Comparison of ENCODE assay signal across 10 mouse cellular contexts in the genomic region with DNA sequence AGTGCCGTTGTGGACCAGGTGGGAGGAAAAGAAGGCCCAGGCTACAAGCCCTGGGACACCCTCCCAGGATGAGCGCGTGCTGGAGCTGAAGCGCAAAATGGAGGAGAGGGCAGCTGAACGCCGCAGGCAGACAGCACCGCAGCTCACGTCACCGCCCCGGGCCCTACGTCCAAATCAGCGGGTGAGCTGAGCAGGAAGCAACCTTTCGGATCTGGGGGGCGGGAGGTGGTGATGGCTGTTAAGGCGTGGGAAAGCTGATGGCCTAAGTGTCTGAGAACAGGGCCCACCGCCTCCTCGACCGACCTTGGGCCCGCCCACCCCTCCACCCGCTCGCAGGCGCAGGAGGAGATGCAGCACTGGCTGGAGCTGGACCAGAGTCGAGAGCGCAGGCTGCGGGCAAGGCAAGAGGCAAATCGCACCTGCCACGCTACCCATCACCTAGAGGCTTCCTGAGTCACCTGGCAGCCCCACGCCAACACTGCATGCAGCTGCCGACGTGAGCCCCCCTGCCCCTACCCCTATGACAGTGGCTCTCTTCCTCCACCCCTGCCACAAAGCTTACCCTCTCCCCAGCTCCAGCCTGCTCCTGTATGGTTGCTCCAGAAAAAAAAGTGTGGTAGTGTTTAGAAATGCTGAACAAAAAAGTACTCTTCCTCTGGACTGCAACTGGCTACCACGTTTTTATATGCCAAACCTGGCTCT. TPM values are rescaled to one million over a fixed set of nuclear protein-coding genes. Genes with fewer than 3 reads are reported as not detected.
A peak's percentile ranks its signal among the peaks of the same experiment; 100 is the strongest.
DNase-seq lines count a peak whose midpoint lies in the region; ATAC-seq lines count a peak whose summit lies in the region.
"Had no signal": no experiment of that assay in that cellular context is flagged by ENCODE, and none has a peak within 500 bp of the region (broad histone marks: within the 10 kb centered on the region; RNA-seq: fewer than 3 reads in every experiment).

No protein-coding gene starts in this region.

- no peaks in the 10 kb centered on the region for H3K27me3 ChIP-seq in forebrain, embryonic 13.5 days
- H3K27me3 ChIP-seq in intestine, embryonic 14.5 days (replicated peaks; ENCODE audit: control insufficient read depth, insufficient read depth, low read length) = no peaks in the 10 kb centered on the region
- peaks cover 3% of the 10 kb centered on the region; the same call in 1 of the 2 replicates for H3K27me3 ChIP-seq in liver, embryonic 16.5 days (ENCODE audit: control insufficient read depth, insufficient read depth, low read depth, low read length)
- H3K27me3 ChIP-seq in neural tube, embryonic 13.5 days = no peaks in the 10 kb centered on the region

- H3K4me3 ChIP-seq in brown adipose tissue, adult 24 weeks (ENCODE audit: insufficient read depth, low read depth, low read length) = peak overlapping the region; percentile 45
- peak overlapping the region; percentile 33 for H3K4me3 ChIP-seq in forebrain, embryonic 13.5 days
- peak overlapping the region; percentile 30 for H3K4me3 ChIP-seq in intestine, embryonic 14.5 days (ENCODE audit: low read depth, low read length)
- H3K4me3 ChIP-seq in liver, embryonic 16.5 days (ENCODE audit: low read depth, low read length) = peak overlapping the region; percentile 2
- peak overlapping the region; percentile 32 for H3K4me3 ChIP-seq in neural tube, embryonic 13.5 days

- ATAC-seq in forebrain, embryonic 13.5 days = 0 out of 2 replicates have a peak, but pooled peaks have one; percentile 63
- peak; percentile 56 for ATAC-seq in intestine, embryonic 14.5 days (replicated peaks; ENCODE audit: low FRiP score, low TSS enrichment, low read depth)
- ATAC-seq in liver, embryonic 16.5 days (ENCODE audit: low read depth) = no peak
- ATAC-seq in neural tube, embryonic 13.5 days (ENCODE audit: low read depth) = peak; percentile 76

- H3K4me2 ChIP-seq in forebrain, embryonic 13.5 days = peak overlapping the region; percentile 57
- peak overlapping the region; percentile 65 for H3K4me2 ChIP-seq in intestine, embryonic 14.5 days (ENCODE audit: low read length)
- H3K4me2 ChIP-seq in liver, embryonic 16.5 days (ENCODE audit: low read depth, low read length) = peak overlapping the region; percentile 42
- H3K4me2 ChIP-seq in neural tube, embryonic 13.5 days = peak overlapping the region; percentile 54

- WGBS in forebrain, embryonic 13.5 days = 14% methylated on average over 31 of the region's 31 CpGs
- WGBS in intestine, embryonic 14.5 days = 10% methylated on average over 31 of the region's 31 CpGs
- 27% methylated on average over 31 of the region's 31 CpGs for WGBS in liver, embryonic 16.5 days (ENCODE audit: insufficient replicate concordance)
- 17% methylated on average over 31 of the region's 31 CpGs for WGBS in neural tube, embryonic 13.5 days

- no peaks in the 10 kb centered on the region for H3K9me3 ChIP-seq in forebrain, embryonic 13.5 days (replicated peaks)
- no peaks in the 10 kb centered on the region for H3K9me3 ChIP-seq in intestine, embryonic 14.5 days (ENCODE audit: control insufficient read depth, low read length)
- no peaks in the 10 kb centered on the region for H3K9me3 ChIP-seq in liver, embryonic 16.5 days (replicated peaks; ENCODE audit: control insufficient read depth, low read length)
- H3K9me3 ChIP-seq in neural tube, embryonic 13.5 days = no peaks in the 10 kb centered on the region

- peak overlapping the region; percentile 60 for H3K9ac ChIP-seq in forebrain, embryonic 13.5 days
- H3K9ac ChIP-seq in intestine, embryonic 14.5 days (ENCODE audit: low read length) = peak overlapping the region; percentile 56
- no peak overlapping the region for H3K9ac ChIP-seq in liver, embryonic 16.5 days (ENCODE audit: low read depth, low read length)
- H3K9ac ChIP-seq in neural tube, embryonic 13.5 days = peak overlapping the region; percentile 63

- intact Hi-C loops in gastrocnemius, postnatal 14 days (cut with DNase I; ENCODE audit: low total_unique reads) = no loop called here

- H3K27ac ChIP-seq in brown adipose tissue, adult 24 weeks (replicated peaks; ENCODE audit: low read depth, low read length) = no peak overlapping the region
- H3K27ac ChIP-seq in forebrain, embryonic 13.5 days = no peak overlapping the region
- no peak overlapping the region for H3K27ac ChIP-seq in intestine, embryonic 14.5 days (ENCODE audit: low read depth)
- H3K27ac ChIP-seq in liver, embryonic 16.5 days (ENCODE audit: low read length) = no peak overlapping the region
- H3K27ac ChIP-seq in neural tube, embryonic 13.5 days (replicated peaks) = no peak overlapping the region

- H3K4me1 ChIP-seq in brown adipose tissue, adult 24 weeks (ENCODE audit: control insufficient read depth, insufficient read depth, insufficient read length, low read length) = no peaks in the 10 kb centered on the region; the same call in 1 of the 2 replicates
- H3K4me1 ChIP-seq in forebrain, embryonic 13.5 days = peaks cover 14% of the 10 kb centered on the region
- 0 out of 2 replicates have a peak, but pooled peaks cover 7% of the 10 kb centered on the region for H3K4me1 ChIP-seq in intestine, embryonic 14.5 days (replicated peaks; ENCODE audit: control insufficient read depth, insufficient read depth, low read length)
- H3K4me1 ChIP-seq in liver, embryonic 16.5 days (ENCODE audit: control insufficient read depth, low read depth, low read length) = no peaks in the 10 kb centered on the region
- peaks cover 13% of the 10 kb centered on the region for H3K4me1 ChIP-seq in neural tube, embryonic 13.5 days (replicated peaks)

- DNase-seq in gastrocnemius, postnatal 14 days = peak; percentile 28
- no peak for DNase-seq in gastrocnemius, postnatal 25 days
- DNase-seq in intestine, embryonic 14.5 days (ENCODE audit: low spot score) = peak; percentile 81
- DNase-seq in thymus, postnatal 14 days = peak; percentile 63

- no peaks in the 10 kb centered on the region for H3K36me3 ChIP-seq in forebrain, embryonic 13.5 days (ENCODE audit: poor library complexity, severe bottlenecking)
- no peaks in the 10 kb centered on the region for H3K36me3 ChIP-seq in intestine, embryonic 14.5 days (ENCODE audit: control insufficient read depth, insufficient read depth, low read length)
- H3K36me3 ChIP-seq in liver, embryonic 16.5 days (ENCODE audit: control insufficient read depth, insufficient read depth) = no peaks in the 10 kb centered on the region
- no peaks in the 10 kb centered on the region for H3K36me3 ChIP-seq in neural tube, embryonic 13.5 days

RNA-seq across cellular contexts. Expression of a gene that starts 9.1 kb away (rescaled TPM):
- total RNA-seq in gastrocnemius, postnatal 14 days (2021) = 10 to 100 TPM; 22.4 to 27.4 TPM
- 10 to 100 TPM; 16.6 to 20.0 TPM for total RNA-seq in gastrocnemius, postnatal 25 days (2021)
- polyA plus RNA-seq in brown adipose tissue, adult 24 weeks (2012; ENCODE audit: insufficient read depth, insufficient read length, missing spikeins) = 53.1 and 58.1 TPM in 2 replicates
- polyA plus RNA-seq in forebrain, embryonic 13.5 days (2015; fragmentation: Nextera tagmentation; extraction: Ambion mirVana) = 153 and 162 TPM in 2 replicates
- 172 and 197 TPM in 2 replicates for polyA plus RNA-seq in intestine, embryonic 14.5 days (2014; fragmentation: Nextera tagmentation; extraction: Ambion mirVana)
- 68.3 and 68.4 TPM in 2 replicates for polyA plus RNA-seq in liver, embryonic 16.5 days (2015; fragmentation: Nextera tagmentation; extraction: Ambion mirVana)
- polyA plus RNA-seq in neural tube, embryonic 13.5 days (2015; fragmentation: Nextera tagmentation; extraction: Ambion mirVana) = 134 and 135 TPM in 2 replicates

RNA-seq across cellular contexts. Expression of a gene that starts 38.6 kb away (rescaled TPM):
- under 1 TPM in 1 of 2 experiments, not detected in 1; 0.16 TPM for total RNA-seq in gastrocnemius, postnatal 14 days (2021)
- total RNA-seq in gastrocnemius, postnatal 25 days (2021) = not detected
- not detected in 2 replicates for polyA plus RNA-seq in brown adipose tissue, adult 24 weeks (2012; ENCODE audit: insufficient read depth, insufficient read length, missing spikeins)
- 0.08 TPM in 1 of 2 replicates, not detected in the other for polyA plus RNA-seq in forebrain, embryonic 13.5 days (2015; fragmentation: Nextera tagmentation; extraction: Ambion mirVana)
- polyA plus RNA-seq in intestine, embryonic 14.5 days (2014; fragmentation: Nextera tagmentation; extraction: Ambion mirVana) = not detected in 2 replicates
- not detected in 2 replicates for polyA plus RNA-seq in liver, embryonic 16.5 days (2015; fragmentation: Nextera tagmentation; extraction: Ambion mirVana)
- not detected in 2 replicates for polyA plus RNA-seq in neural tube, embryonic 13.5 days (2015; fragmentation: Nextera tagmentation; extraction: Ambion mirVana)
- total RNA-seq: G1E had no signal
- polyA plus RNA-seq: G1E; large intestine, adult 2 months had no signal

RNA-seq across cellular contexts. Expression of a gene that starts 38.8 kb away (rescaled TPM):
- 1 to 10 TPM in 1 of 2 experiments, under 1 TPM in 1; 0.66 to 1.2 TPM for total RNA-seq in gastrocnemius, postnatal 14 days (2021)
- under 1 TPM; 0.20 to 0.48 TPM for total RNA-seq in gastrocnemius, postnatal 25 days (2021)
- polyA plus RNA-seq in brown adipose tissue, adult 24 weeks (2012; ENCODE audit: insufficient read depth, insufficient read length, missing spikeins) = 1.2 TPM in 1 of 2 replicates, not detected in the other
- 1.8 and 1.9 TPM in 2 replicates for polyA plus RNA-seq in forebrain, embryonic 13.5 days (2015; fragmentation: Nextera tagmentation; extraction: Ambion mirVana)
- polyA plus RNA-seq in intestine, embryonic 14.5 days (2014; fragmentation: Nextera tagmentation; extraction: Ambion mirVana) = 0.27 and 0.55 TPM in 2 replicates
- polyA plus RNA-seq in liver, embryonic 16.5 days (2015; fragmentation: Nextera tagmentation; extraction: Ambion mirVana) = 0.02 and 0.11 TPM in 2 replicates
- polyA plus RNA-seq in neural tube, embryonic 13.5 days (2015; fragmentation: Nextera tagmentation; extraction: Ambion mirVana) = 5.6 and 6.9 TPM in 2 replicates
- polyA plus RNA-seq: G1E had no signal

RNA-seq across cellular contexts. Expression of a gene that starts 42.7 kb away (rescaled TPM):
- 10 to 100 TPM; 14.0 to 16.3 TPM for total RNA-seq in gastrocnemius, postnatal 14 days (2021)
- total RNA-seq in gastrocnemius, postnatal 25 days (2021) = 10 to 100 TPM; 12.6 to 13.0 TPM
- 7.2 and 9.1 TPM in 2 replicates for polyA plus RNA-seq in brown adipose tissue, adult 24 weeks (2012; ENCODE audit: insufficient read depth, insufficient read length, missing spikeins)
- polyA plus RNA-seq in forebrain, embryonic 13.5 days (2015; fragmentation: Nextera tagmentation; extraction: Ambion mirVana) = 19.0 and 19.3 TPM in 2 replicates
- polyA plus RNA-seq in intestine, embryonic 14.5 days (2014; fragmentation: Nextera tagmentation; extraction: Ambion mirVana) = 13.0 and 16.0 TPM in 2 replicates
- 3.2 and 3.3 TPM in 2 replicates for polyA plus RNA-seq in liver, embryonic 16.5 days (2015; fragmentation: Nextera tagmentation; extraction: Ambion mirVana)
- polyA plus RNA-seq in neural tube, embryonic 13.5 days (2015; fragmentation: Nextera tagmentation; extraction: Ambion mirVana) = 14.3 and 15.2 TPM in 2 replicates
